Mouse (Mus musculus) neutrophil, adult 83 days (primary cell): ENCODE measurements around the gene Kcna7. TPM values are rescaled to one million over a fixed set of nuclear protein-coding genes. Genes with fewer than 3 reads are reported as not detected.

Experiments used
- total RNA-seq, 2 experiments: library from RNA; stranded (reverse); gene quantifications; one replicate each; pipeline ENCODE4 v1.2.4; 2023

The Kcna7 gene
- not detected for total RNA-seq

DNA sequence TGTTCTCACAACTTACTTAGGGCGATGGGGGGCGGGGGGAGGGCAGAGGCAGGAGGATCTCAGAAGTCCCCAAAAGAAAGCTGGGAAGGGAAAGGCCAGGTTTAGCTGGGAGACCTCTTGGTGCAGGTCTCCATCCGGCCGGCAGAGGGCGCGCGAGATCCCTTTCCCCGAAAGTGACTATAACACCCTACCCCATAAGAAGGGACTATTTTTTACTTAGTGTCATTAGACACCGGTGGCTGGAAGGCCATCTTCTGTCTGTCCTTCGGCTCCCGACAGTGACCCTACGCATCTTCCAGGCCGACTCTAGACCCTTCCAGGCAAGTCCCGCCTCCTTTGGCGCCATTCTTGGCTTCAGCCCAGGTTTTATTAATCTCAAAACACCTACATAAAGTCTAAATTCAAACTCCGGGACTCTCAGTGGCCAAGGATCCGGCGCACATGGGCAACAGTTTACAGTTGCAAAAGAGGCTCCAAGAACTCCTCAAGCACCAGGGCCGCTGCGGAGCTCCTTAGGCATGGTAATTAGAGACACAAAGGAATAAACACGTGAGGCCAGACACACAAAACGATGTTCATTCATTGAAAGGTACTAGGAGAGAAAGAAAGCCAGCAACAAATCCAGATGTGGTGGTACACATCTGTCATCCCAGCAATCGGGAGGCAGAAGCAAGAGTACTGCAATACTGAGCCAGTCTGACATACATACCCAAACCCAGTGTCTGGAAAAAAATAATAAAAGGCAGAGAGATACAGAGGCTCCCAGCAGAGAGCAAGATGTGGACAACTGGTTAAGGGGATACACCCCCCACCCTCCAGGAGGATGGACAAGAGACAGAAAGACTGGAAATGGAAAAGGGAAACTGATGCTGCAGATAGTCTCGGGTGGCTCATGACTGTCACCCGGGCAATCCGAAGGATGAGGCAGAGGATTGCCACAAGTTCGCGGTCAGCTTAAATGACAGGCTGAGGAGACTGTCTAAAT is at the start of gene Kcna7:
Gene Kcna7 (plus strand): TSS at position 563 of the 985 bp plus-strand sequence.

DNA sequence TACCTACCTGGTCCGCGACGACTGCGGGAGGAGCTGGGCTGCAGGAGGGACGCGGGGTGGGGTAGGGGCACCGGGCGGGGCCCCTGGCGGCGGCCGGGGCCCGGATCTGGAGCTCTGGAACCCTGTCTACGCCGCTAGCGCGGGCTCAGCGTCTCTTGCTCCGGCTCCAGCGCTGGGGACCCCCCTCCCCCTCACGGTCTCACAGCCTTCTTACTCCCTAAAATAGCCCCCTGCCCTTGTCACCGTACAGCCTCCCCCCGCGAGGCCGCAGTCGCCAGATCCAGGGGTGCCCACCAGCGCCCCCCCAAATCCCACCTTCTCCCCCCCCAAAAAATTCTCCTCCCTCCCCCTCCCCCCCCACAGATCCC is 38.8 kb upstream of the Kcna7 start, which contains the start of gene Ppfia3:
Gene Ppfia3 (minus strand): TSS at position 368 of the 368 bp plus-strand sequence.

DNA sequence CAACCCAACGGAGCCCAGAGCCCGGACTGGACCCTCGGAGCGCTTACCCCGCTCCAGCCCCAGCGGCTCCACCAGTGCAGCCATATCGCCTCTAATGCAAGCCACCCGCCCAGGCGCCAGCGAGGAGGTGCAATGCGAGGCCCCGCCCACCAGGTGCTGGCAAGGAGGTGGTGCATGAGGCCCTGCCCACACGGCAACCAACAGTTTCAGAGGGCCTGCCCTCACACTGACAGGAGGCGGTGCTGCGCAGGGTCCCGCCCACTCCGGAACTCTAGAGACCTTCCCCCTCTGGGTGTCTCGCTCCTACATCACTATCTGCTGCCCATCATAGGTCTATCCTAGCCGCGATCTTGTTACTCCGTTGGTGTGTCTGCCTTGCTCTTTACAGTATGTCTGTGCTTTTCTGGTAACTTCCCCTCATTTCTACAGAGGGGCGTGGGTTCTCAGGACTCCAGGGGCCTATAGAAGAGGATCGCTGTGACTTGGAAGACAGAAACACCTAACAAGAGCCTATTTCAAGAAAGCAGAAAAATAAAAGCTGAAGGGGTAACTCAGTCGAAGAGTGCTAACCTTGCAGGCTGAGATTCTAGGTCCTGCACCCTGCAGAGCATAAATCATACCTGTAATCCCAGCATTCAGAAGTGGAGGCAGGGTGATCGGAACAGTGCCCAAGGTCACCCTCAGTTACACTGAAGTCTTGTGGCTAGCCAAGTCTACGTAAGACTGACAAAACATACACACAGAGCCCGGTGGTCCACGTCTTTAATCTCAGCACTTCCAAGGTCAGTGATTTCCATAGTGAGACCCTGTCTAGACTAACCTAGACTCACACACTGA is 34.8 kb upstream of the Kcna7 start, which contains the start of gene Lin7b:
Gene Lin7b (minus strand): TSS at position 109 of the 837 bp plus-strand sequence.

DNA sequence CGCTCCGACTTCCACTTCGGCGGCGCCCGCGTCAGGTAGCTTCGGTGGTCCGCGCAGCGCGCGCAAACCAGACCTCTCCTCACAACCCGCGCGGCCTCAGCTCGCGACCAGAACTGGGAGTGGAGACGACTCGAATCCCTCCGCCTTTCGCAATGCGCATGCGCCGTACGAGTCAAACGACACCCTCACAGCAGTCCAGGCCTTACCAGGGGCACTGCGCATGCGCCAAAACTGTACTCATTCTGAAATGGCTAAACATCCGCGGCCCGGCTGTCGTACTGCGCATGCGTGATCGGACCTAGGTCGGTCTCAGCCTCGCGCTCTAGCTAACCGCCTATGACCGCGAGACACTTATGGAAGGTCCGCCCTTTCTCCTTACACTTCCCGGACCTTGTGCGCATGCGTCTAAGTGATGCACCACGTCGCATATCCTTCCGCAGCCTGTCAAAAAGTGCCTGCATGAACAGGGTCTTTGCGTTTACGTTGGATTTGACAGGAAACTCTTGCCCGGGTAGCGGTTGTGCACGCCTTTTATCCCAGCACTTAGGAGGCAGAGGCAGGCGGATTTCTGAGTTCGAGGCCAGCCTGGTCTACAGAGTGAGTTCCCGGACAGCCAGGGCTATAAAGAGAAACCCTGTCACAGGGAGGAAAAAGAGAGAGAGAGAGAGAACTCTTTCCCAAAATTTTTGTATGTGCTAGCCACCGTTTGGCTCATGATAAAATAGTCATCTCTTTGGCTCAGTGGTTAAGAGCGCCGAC is 9.7 kb upstream of the Kcna7 start, which contains the start of gene Snrnp70:
Gene Snrnp70 (minus strand): TSS at position 165 of the 759 bp plus-strand sequence.

DNA sequence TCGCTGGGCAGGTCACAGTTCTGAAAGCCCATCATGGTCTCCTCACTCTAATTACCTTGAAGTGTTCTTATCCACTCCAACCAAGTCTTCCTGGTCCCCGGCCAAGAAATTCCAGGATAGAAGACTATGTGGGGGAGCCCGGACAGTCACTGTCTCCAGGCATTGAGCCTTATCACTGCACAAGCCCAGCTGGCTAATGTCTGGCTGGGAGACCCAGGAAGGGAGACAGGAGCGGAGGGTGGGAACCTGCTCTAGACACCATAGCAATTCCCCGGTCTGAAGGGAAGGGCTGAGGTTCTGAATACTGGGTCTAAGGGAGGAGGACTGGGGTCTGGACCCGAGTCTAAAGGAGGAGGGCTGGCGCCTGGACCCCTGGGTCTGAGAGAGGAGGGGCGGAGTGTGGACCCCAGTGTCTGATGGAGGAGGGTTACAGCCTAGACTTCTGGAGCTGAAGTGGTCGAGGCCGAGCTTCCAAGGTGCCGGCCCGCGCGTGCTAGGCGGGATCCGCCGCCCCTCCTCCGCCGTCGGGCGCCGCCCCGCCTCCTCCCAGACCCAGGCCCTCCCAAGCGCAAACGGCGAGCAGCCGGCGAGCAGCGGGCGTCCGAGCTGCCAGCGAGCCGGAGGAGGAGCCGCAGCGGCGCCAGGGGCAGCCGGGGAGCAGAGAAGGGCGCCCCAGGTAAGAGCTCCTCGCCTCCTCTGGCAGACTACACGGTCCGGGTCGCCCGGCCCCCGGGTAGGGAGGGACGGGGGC is 7.8 kb downstream of the Kcna7 start, which contains the start of gene Ntf5:
Gene Ntf5 (plus strand): TSS at position 583 of the 751 bp plus-strand sequence.

DNA sequence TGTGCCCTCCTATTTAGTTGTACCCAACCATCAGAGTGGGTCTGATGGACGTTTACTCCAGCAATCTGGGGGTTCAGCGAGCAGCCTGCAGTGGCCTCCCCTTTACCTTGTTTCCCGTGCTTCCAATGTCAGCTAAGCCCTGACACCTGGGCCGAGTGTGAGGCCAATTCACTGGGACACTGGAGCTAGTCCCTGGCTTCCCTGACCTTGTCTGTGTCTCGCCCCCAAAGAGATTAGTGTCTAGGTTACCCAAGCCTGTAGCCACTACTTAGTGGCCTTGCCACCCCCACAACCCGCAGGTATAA is 15.1 kb downstream of the Kcna7 start, which contains the start of gene Lhb:
Gene Lhb (plus strand): TSS at position 206 of the 305 bp plus-strand sequence.

DNA sequence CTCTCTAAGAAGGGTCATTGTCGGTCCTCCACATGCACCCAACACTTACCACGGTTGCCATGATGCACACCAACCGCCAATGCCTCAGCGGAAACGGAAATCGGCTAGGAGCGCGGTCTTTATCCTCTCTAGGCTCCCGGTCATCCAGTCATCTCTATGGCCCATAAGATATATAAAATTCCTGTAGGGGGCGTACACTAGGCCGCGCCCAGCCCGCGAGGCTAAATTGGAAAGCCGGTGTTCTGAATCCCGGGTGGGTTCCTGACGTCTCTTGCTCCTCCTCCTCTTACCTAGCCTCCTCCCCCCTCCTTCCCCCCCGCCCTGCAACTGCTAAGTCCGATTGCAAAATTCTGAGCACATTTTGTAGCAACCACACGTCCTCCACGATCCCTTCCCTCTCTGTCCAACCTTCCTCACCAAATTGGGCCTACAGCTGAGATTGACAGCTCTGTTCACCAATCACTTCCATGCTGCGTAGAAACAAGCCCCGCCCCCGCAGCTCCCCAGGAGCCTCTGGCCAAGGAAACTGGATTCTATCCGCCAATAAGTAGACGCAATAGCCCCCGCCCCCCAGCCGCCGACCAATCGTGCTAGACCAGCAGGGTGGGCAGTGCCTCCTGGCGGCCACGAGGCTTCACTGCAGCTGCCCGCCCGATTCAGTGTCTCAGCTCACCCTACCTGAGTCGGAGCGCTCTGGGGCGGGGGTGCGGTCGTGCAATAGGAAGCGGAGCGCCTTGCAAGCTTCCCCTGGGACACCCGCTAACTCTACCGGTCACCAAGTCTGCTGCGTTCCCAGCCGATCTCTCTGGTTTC is 29.0 kb downstream of the Kcna7 start, which contains the start of gene Gys1:
Gene Gys1 (plus strand): TSS at position 642 of the 813 bp plus-strand sequence.

DNA sequence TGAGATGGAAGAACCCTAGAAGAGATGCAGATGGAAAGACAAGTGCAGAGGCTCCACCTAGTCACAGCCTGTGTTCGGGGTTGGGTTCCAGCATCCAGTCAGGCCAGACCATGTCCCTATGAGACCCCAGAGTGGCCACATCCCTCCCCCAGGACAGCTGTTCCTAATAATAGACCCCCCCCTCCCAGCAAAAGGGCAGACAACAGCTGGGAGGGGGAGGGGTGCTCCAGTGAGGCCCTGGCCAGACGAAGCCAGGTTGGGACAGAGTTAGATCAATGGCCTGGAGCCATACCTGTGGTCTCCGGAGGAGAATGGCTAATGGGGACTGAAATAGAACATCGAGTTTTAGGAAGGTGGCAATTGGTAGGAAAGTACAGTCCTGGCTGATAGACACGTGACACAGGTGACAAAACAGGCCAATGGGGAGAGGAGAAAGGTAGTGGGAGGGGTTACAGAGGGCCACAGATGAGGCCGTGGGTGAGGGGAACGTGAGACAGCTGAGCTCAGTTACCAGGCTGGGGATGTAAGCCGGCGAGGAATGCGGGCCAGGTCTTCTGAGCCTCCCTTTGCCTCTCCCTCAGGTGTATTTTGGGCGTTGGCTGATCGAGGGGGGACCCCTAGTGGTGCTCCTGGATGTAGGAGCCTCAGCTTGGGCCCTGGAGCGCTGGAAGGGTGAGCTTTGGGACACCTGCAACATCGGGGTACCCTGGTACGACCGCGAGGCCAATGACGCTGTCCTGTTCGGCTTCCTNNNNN is 32.2 kb downstream of the Kcna7 start, which contains the start of gene Ruvbl2:
Gene Ruvbl2 (minus strand): TSS at position 576 of the 756 bp plus-strand sequence.

Other genes with a start within 250 kb of the Kcna7 start
- not detected for gene Slc17a7, start 241.7 kb upstream of the Kcna7 start, total RNA-seq
- not detected for gene Gfy, start 226.1 kb upstream of the Kcna7 start, total RNA-seq
- gene Pth2, start 224.7 kb upstream of the Kcna7 start, total RNA-seq = not detected
- gene Ccdc155, start 200.8 kb upstream of the Kcna7 start, total RNA-seq = not detected
- gene Dkkl1, start 193.5 kb upstream of the Kcna7 start, total RNA-seq = 1 to 10 TPM; 1.0 to 1.3 TPM
- gene Tead2, start 189.9 kb upstream of the Kcna7 start, total RNA-seq = not detected
- gene Cd37, start 166.5 kb upstream of the Kcna7 start, total RNA-seq = 100 to 1,000 TPM; 297 to 345 TPM
- under 1 TPM; 0.57 to 0.59 TPM for gene Slc6a16, start 164.6 kb upstream of the Kcna7 start, total RNA-seq
- under 1 TPM in 1 of 2 experiments, not detected in 1; 0.24 TPM for gene Slc6a21, start 128.1 kb upstream of the Kcna7 start, total RNA-seq
- gene Trpm4, start 71.9 kb upstream of the Kcna7 start, total RNA-seq = 1 to 10 TPM; 2.3 to 4.8 TPM
- under 1 TPM in 1 of 2 experiments, not detected in 1; 0.68 TPM for gene Hrc, start 70.4 kb upstream of the Kcna7 start, total RNA-seq
- gene Ppfia3, start 38.6 kb upstream of the Kcna7 start, total RNA-seq = under 1 TPM in 1 of 2 experiments, not detected in 1; 0.31 TPM
- gene Lin7b, start 35.1 kb upstream of the Kcna7 start, total RNA-seq = under 1 TPM in 1 of 2 experiments, not detected in 1; 0.66 TPM
- 100 to 1,000 TPM; 256 to 279 TPM for gene Snrnp70, start 9.9 kb upstream of the Kcna7 start, total RNA-seq
- gene Ntf5, start 8.0 kb downstream of the Kcna7 start, total RNA-seq = not detected
- not detected for gene Lhb, start 15.2 kb downstream of the Kcna7 start, total RNA-seq
- gene Gys1, start 29.2 kb downstream of the Kcna7 start, total RNA-seq = 10 to 100 TPM; 58.1 to 59.5 TPM
- gene Ruvbl2, start 32.4 kb downstream of the Kcna7 start, total RNA-seq = 10 to 100 TPM; 39.6 to 42.2 TPM
- gene Ftl1, start 54.2 kb downstream of the Kcna7 start, total RNA-seq = 1,000 to 10,000 TPM; 1,390 to 1,483 TPM
- 10 to 100 TPM; 42.0 to 45.1 TPM for gene Bax, start 61.2 kb downstream of the Kcna7 start, total RNA-seq
- gene Tulp2, start 76.2 kb downstream of the Kcna7 start, total RNA-seq = not detected
- gene Gm45808, start 81.2 kb downstream of the Kcna7 start, total RNA-seq = 1 to 10 TPM; 1.2 to 2.5 TPM
- 1 to 10 TPM; 5.9 to 6.1 TPM for gene Dhdh, start 83.2 kb downstream of the Kcna7 start, total RNA-seq
- 100 to 1,000 TPM; 111 to 114 TPM for gene Nucb1, start 104.8 kb downstream of the Kcna7 start, total RNA-seq
- 100 to 1,000 TPM; 253 to 370 TPM for gene Ppp1r15a, start 120.6 kb downstream of the Kcna7 start, total RNA-seq
- gene Plekha4, start 120.7 kb downstream of the Kcna7 start, total RNA-seq = under 1 TPM in 1 of 2 experiments, not detected in 1; 0.15 TPM
- gene Hsd17b14, start 149.2 kb downstream of the Kcna7 start, total RNA-seq = not detected
- 10 to 100 TPM; 39.9 to 42.5 TPM for gene Bcat2, start 164.5 kb downstream of the Kcna7 start, total RNA-seq
- gene Fgf21, start 209.8 kb downstream of the Kcna7 start, total RNA-seq = not detected
- under 1 TPM in 1 of 2 experiments, not detected in 1; 0.22 TPM for gene Fut1, start 211.6 kb downstream of the Kcna7 start, total RNA-seq
- not detected for gene Izumo1, start 216.2 kb downstream of the Kcna7 start, total RNA-seq
- 1 to 10 TPM; 1.9 to 2.0 TPM for gene Rasip1, start 221.8 kb downstream of the Kcna7 start, total RNA-seq
- gene Mamstr, start 234.3 kb downstream of the Kcna7 start, total RNA-seq = under 1 TPM; 0.13 to 0.73 TPM